In the genomic region with DNA sequence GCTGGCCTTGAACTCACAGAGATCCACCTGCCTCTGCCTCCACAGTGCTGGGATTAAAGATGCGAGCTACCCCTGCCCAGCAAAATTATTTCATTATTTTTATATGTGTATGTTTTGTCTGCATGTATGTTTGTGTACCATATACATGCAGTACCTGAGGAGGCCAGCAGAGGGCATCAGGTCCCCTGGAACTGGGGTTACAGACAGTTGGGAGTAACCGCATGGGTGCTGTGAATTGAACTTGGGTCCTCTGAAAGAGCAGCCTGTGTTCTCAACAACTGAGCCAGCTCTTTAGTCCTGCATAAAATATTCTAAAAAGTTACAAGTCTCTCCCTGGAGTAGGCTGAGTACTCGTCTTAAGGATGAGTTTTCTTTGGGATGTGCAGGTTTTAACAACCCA, we compare ENCODE assay signal across 14 mouse cellular contexts. TPM values are rescaled to one million over a fixed set of nuclear protein-coding genes. Genes with fewer than 3 reads are reported as not detected.
DNase-seq lines count a peak whose midpoint lies in the region; ATAC-seq and TF ChIP-seq lines count a peak whose summit lies in the region.
"Had no signal": no experiment of that assay in that cellular context is flagged by ENCODE, and none has a peak within 500 bp of the region (broad histone marks: within the 10 kb centered on the region; RNA-seq: fewer than 3 reads in every experiment).

No protein-coding gene starts in this region.

- H3K4me2 ChIP-seq in lung, postnatal 0 days (replicated peaks; ENCODE audit: low read depth, low read length) = no peak overlapping the region
- H3K4me2 ChIP-seq in limb, embryonic 11.5 days (ENCODE audit: low read depth, severe bottlenecking) = no peak overlapping the region
- H3K4me2 ChIP-seq: forebrain, embryonic 12.5 days; hindbrain, embryonic 14.5 days; limb, embryonic 12.5 days had no signal

- DNase-seq in gastrocnemius, adult 2 months = no peak
- DNase-seq in gastrocnemius, postnatal 4 days (ENCODE audit: low spot score in 2 of 2) = no peak
- no peak for DNase-seq in lung, postnatal 0 days (ENCODE audit: low spot score)
- no peak for DNase-seq in lung, adult 18-20 months
- peak; percentile 28 for DNase-seq in limb, embryonic 11.5 days (ENCODE audit: low spot score)
- DNase-seq in thymus, postnatal 25 days = peak; percentile 47
- DNase-seq in left cerebral cortex, postnatal 36 days (ENCODE audit: low spot score in 2 of 2) = no peak
- DNase-seq in embryo, embryonic 10 days (ENCODE audit: low spot score) = no peak
- DNase-seq: cerebellum, adult 9-10 months; right cerebral cortex, postnatal 14 days had no signal

- peak; percentile 55 for TF ChIP-seq CTCF in gastrocnemius, adult 2 months (IDR thresholded peaks at IDR 0.05)
- TF ChIP-seq CTCF in lung, postnatal 0 days (IDR thresholded peaks at IDR 0.05) = peak; percentile 57

- TF ChIP-seq EP300 in lung, postnatal 0 days (IDR thresholded peaks at IDR 0.05) = no peak

- H3K36me3 ChIP-seq in lung, postnatal 0 days (ENCODE audit: insufficient read depth, low read length) = 0 out of 2 replicates have a peak, but pooled peaks cover 4% of the 10 kb centered on the region
- H3K36me3 ChIP-seq in limb, embryonic 11.5 days (ENCODE audit: control insufficient read depth, insufficient read depth, low read length) = peaks cover 5% of the 10 kb centered on the region; the same call in 1 of the 2 replicates

- WGBS in lung, postnatal 0 days = 77% methylated on average over 3 of the region's 3 CpGs
- WGBS in limb, embryonic 11.5 days = 87% methylated on average over 3 of the region's 3 CpGs

- H3K4me3 ChIP-seq in gastrocnemius, adult 2 months = no peak overlapping the region
- no peak overlapping the region for H3K4me3 ChIP-seq in lung, postnatal 0 days (ENCODE audit: low read depth, low read length)
- H3K4me3 ChIP-seq in limb, embryonic 11.5 days (ENCODE audit: low read depth, low read length) = no peak overlapping the region
- H3K4me3 ChIP-seq: forebrain, embryonic 12.5 days; limb, embryonic 12.5 days had no signal

- no peak for ATAC-seq in lung, postnatal 0 days
- ATAC-seq in limb, embryonic 11.5 days (ENCODE audit: insufficient number of reproducible peaks, low FRiP score, low TSS enrichment, low read depth) = no peak
- ATAC-seq: Patski had no signal

- intact Hi-C loops in gastrocnemius, adult 2 months (cut with DNase I) = no loop called here
- intact Hi-C loops in left cerebral cortex, postnatal 36 days (cut with DNase I) = no loop called here

- H3K4me1 ChIP-seq in lung, postnatal 0 days (ENCODE audit: insufficient read depth, low read depth, low read length) = no peaks in the 10 kb centered on the region
- H3K4me1 ChIP-seq in limb, embryonic 11.5 days (ENCODE audit: control insufficient read depth, insufficient read depth, low read length) = no peaks in the 10 kb centered on the region
- H3K4me1 ChIP-seq: forebrain, embryonic 12.5 days; limb, embryonic 12.5 days had no signal

- no peaks in the 10 kb centered on the region for H3K9me3 ChIP-seq in lung, postnatal 0 days (ENCODE audit: low read length)
- H3K9me3 ChIP-seq in limb, embryonic 11.5 days (ENCODE audit: control insufficient read depth, low read length) = peaks cover 7% of the 10 kb centered on the region; the same call in 1 of the 2 replicates

- H3K27me3 ChIP-seq in lung, postnatal 0 days (replicated peaks; ENCODE audit: insufficient read depth, low read length) = no peaks in the 10 kb centered on the region
- no peaks in the 10 kb centered on the region for H3K27me3 ChIP-seq in limb, embryonic 11.5 days (ENCODE audit: control insufficient read depth, insufficient read depth, low read length)
- H3K27me3 ChIP-seq: limb, embryonic 12.5 days had no signal

- H3K9ac ChIP-seq in lung, postnatal 0 days (replicated peaks; ENCODE audit: low read depth) = no peak overlapping the region
- no peak overlapping the region for H3K9ac ChIP-seq in limb, embryonic 11.5 days (ENCODE audit: low read length)
- H3K9ac ChIP-seq: forebrain, embryonic 12.5 days; hindbrain, embryonic 14.5 days; limb, embryonic 12.5 days had no signal

- H3K27ac ChIP-seq in gastrocnemius, adult 2 months = no peak overlapping the region
- no peak overlapping the region for H3K27ac ChIP-seq in lung, postnatal 0 days (ENCODE audit: low read length)
- H3K27ac ChIP-seq in limb, embryonic 11.5 days (replicated peaks; ENCODE audit: low read depth, low read length) = no peak overlapping the region
- H3K27ac ChIP-seq: forebrain, embryonic 12.5 days; hindbrain, embryonic 14.5 days; limb, embryonic 12.5 days had no signal

RNA-seq across cellular contexts. Expression of a gene that starts 11.2 kb away (rescaled TPM):
- total RNA-seq in gastrocnemius, adult 2 months (2021) = 1 to 10 TPM in 1 of 2 experiments, under 1 TPM in 1; 0.71 to 1.3 TPM
- 1 to 10 TPM; 3.3 to 3.4 TPM for total RNA-seq in gastrocnemius, postnatal 4 days (2021)
- polyA plus RNA-seq in lung, postnatal 0 days (2015; fragmentation: Nextera tagmentation; extraction: Ambion mirVana) = 2.6 and 3.5 TPM in 2 replicates
- 16.5 and 17.6 TPM in 2 replicates for polyA plus RNA-seq in limb, embryonic 11.5 days (2014; fragmentation: Nextera tagmentation; extraction: Ambion mirVana)
- 1 to 10 TPM; 5.8 to 7.9 TPM for total RNA-seq in left cerebral cortex, postnatal 36 days (2021)

RNA-seq across cellular contexts. Expression of a gene that starts 15.9 kb away (rescaled TPM):
- 1 to 10 TPM; 1.5 to 2.1 TPM for total RNA-seq in gastrocnemius, adult 2 months (2021)
- total RNA-seq in gastrocnemius, postnatal 4 days (2021) = 1 to 10 TPM; 6.6 to 9.1 TPM
- 27.4 and 28.9 TPM in 2 replicates for polyA plus RNA-seq in lung, postnatal 0 days (2015; fragmentation: Nextera tagmentation; extraction: Ambion mirVana)
- polyA plus RNA-seq in limb, embryonic 11.5 days (2014; fragmentation: Nextera tagmentation; extraction: Ambion mirVana) = 33.7 and 37.7 TPM in 2 replicates
- 10 to 100 TPM; 13.7 to 18.6 TPM for total RNA-seq in left cerebral cortex, postnatal 36 days (2021)

RNA-seq across cellular contexts. Expression of a gene that starts 21.7 kb away (rescaled TPM):
- 10 to 100 TPM; 19.3 to 20.9 TPM for total RNA-seq in gastrocnemius, adult 2 months (2021)
- 10 to 100 TPM; 26.1 to 32.5 TPM for total RNA-seq in gastrocnemius, postnatal 4 days (2021)
- polyA plus RNA-seq in lung, postnatal 0 days (2015; fragmentation: Nextera tagmentation; extraction: Ambion mirVana) = 37.6 and 37.7 TPM in 2 replicates
- 49.1 and 53.4 TPM in 2 replicates for polyA plus RNA-seq in limb, embryonic 11.5 days (2014; fragmentation: Nextera tagmentation; extraction: Ambion mirVana)
- total RNA-seq in left cerebral cortex, postnatal 36 days (2021) = 10 to 100 TPM; 25.7 to 30.2 TPM

RNA-seq across cellular contexts. Expression of a gene that starts 31.1 kb away (rescaled TPM):
- 1 to 10 TPM; 1.7 to 2.5 TPM for total RNA-seq in gastrocnemius, adult 2 months (2021)
- total RNA-seq in gastrocnemius, postnatal 4 days (2021) = 1 to 10 TPM; 4.6 to 5.0 TPM
- 6.0 and 6.7 TPM in 2 replicates for polyA plus RNA-seq in lung, postnatal 0 days (2015; fragmentation: Nextera tagmentation; extraction: Ambion mirVana)
- 7.5 and 7.7 TPM in 2 replicates for polyA plus RNA-seq in limb, embryonic 11.5 days (2014; fragmentation: Nextera tagmentation; extraction: Ambion mirVana)
- total RNA-seq in left cerebral cortex, postnatal 36 days (2021) = 1 to 10 TPM; 5.4 to 5.6 TPM

RNA-seq across cellular contexts. Expression of a gene that starts 41.3 kb away (rescaled TPM):
- 10 to 100 TPM; 24.1 to 24.7 TPM for total RNA-seq in gastrocnemius, adult 2 months (2021)
- total RNA-seq in gastrocnemius, postnatal 4 days (2021) = 10 to 100 TPM; 39.7 to 51.3 TPM
- 9.9 and 11.1 TPM in 2 replicates for polyA plus RNA-seq in lung, postnatal 0 days (2015; fragmentation: Nextera tagmentation; extraction: Ambion mirVana)
- 13.2 and 14.3 TPM in 2 replicates for polyA plus RNA-seq in limb, embryonic 11.5 days (2014; fragmentation: Nextera tagmentation; extraction: Ambion mirVana)
- total RNA-seq in left cerebral cortex, postnatal 36 days (2021) = 10 to 100 TPM; 48.7 to 61.4 TPM

Comparison
In these comparisons a context has a peak if more than half of its experiments do, and no peak if none do; other contexts are left out.
1. DNase-seq: peak in limb, embryonic 11.5 days (single experiment) and thymus, postnatal 25 days (single experiment); none in gastrocnemius, adult 2 months (single experiment), gastrocnemius, postnatal 4 days (0 of 2), lung, postnatal 0 days (single experiment), lung, adult 18-20 months (0 of 2), left cerebral cortex, postnatal 36 days (0 of 2) and embryo, embryonic 10 days (single experiment).